Mouse (Mus musculus): Measurements from ENCODE around the gene Lsm12.
A peak's percentile ranks its signal among the peaks of the same experiment; 100 is the strongest.

Lsm12 gene

GRCm38 (mm10) chr11:102216056-102216885 is 31.2 kb upstream of the Lsm12 start:
- DNase-seq (ENCODE audit: low spot score): no peak

- no peak for DNase-seq (ENCODE audit: low spot score)
Observed at GRCm38 (mm10) chr11:102215511-102215910, 30.4 kb upstream of the Lsm12 start.

GRCm38 (mm10) chr11:102214430-102215156 is 29.5 kb upstream of the Lsm12 start:
- no peak for DNase-seq (ENCODE audit: low spot score)

GRCm38 (mm10) chr11:102211936-102212341 is 26.8 kb upstream of the Lsm12 start:
- DNase-seq (ENCODE audit: low spot score): no peak

- DNase-seq (ENCODE audit: low spot score): no peak
Observed at GRCm38 (mm10) chr11:102211011-102211410, 25.9 kb upstream of the Lsm12 start.

DNA sequence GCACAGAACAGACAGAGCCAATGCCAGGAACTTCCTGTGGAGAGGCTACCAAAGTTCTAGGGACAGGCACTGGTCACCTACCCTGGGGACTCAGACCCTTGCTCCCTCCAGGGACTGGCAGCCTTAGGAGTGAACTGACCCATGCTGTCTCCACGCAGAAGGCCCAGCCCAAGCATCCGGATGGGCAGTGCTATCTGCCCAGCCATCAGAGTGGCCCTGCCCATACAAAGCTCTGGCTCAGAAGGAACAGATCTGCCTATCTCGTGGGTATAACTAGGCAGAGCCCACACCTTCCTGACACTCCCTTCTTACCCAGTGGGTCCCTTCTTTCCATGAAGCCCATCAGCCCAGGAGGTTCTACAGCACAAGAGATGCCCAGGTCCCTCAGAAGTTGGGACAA is 25.1 kb upstream of the Lsm12 start:
- no peak for DNase-seq (ENCODE audit: low spot score)

GRCm38 (mm10) chr11:102209742-102210141 is 24.6 kb upstream of the Lsm12 start:
- no peak for DNase-seq (ENCODE audit: low spot score)

GRCm38 (mm10) chr11:102208846-102209245 is 23.8 kb upstream of the Lsm12 start:
- DNase-seq (ENCODE audit: low spot score): no peak

GRCm38 (mm10) chr11:102207825-102208777 is 23.0 kb upstream of the Lsm12 start:
- no peak for DNase-seq (ENCODE audit: low spot score)

DNA sequence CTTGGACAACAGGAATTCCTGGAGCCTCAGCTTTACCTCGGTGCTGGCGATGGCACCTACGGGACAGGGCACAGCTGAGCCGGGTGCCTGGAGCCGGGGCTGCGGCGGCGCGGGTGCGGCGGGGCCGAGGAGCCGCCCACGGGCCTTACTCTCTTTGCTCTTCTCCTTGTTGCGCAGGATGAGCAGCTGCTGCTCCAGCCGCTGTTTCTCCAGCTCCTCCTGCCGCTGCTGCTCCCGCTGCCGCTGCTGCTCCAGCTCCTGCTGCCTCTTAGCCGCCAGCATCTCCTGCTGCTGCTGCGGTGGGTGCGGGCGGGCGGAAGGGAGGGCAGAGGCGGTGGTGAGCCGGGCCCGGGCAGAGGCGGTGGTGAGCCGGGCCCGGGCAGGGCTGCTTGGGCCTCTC is 21.4 kb upstream of the Lsm12 start:
- DNase-seq (ENCODE audit: low spot score): no peak

GRCm38 (mm10) chr11:102201408-102201821 is 16.3 kb upstream of the Lsm12 start:
- DNase-seq (ENCODE audit: low spot score): no peak

GRCm38 (mm10) chr11:102199856-102200255 is 14.8 kb upstream of the Lsm12 start:
- DNase-seq (ENCODE audit: low spot score): no peak

- DNase-seq (ENCODE audit: low spot score): no peak
Observed at GRCm38 (mm10) chr11:102198245-102198644, 13.1 kb upstream of the Lsm12 start.

GRCm38 (mm10) chr11:102196018-102196797 is 11.1 kb upstream of the Lsm12 start:
- DNase-seq (ENCODE audit: low spot score): no peak

DNA sequence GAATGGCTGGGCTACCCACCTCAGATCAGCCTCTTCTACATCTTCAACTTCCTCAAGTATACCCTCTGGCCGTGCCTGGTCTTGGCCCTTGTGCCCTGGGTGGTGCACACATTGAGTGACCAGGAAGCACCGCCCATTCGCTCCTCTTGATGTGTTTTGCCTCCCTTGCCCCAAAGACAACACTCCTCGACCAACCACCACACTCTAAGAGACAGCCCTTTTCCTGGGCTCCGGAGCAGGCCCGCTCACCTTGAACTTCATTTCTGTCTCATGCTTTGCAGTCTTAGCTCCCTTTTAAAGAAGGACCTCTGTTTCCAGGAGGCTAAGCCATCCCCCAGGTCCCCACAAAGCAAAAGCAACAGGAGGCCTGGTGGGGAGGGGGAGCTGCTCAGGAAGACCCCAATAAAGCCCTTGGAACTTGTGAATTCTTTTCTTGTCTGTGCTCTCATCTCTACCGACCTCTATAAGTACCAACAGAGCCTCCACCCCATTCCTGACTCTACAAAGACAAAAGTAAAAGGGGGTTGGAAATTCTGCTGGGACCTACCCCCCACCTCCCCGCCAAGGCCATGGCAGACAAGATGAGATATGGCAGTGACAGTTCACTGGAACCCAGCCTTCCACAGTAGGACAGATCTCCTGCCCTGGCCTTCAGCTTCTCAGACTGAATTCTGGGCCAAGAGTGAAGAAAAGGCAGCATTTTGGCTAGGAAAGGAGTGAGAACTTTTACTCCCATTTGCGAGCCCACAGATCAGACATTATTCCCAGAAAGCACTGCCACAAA is 8.8 kb upstream of the Lsm12 start:
- DNase-seq (ENCODE audit: low spot score): no peak

DNA sequence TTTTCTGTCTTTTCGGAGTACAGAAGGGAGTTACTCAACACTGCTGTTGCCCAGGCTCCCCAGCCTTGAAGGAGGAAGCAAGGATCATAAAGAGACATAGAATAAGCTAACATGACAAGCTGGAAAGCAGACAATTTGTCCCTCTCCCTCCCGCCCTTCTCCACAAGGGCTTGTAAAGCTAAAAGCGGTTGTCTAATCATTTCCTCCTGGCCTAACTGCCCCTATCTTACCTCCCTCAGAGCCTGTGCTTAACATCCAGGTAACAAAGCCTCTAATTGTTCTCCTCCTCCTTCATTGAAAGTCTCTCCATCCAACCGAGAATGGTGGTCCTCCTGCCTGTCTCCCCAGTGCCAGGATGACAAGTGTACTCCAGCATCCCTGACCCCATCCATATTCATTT is 5.8 kb upstream of the Lsm12 start:
- no peak for DNase-seq (ENCODE audit: low spot score)

DNA sequence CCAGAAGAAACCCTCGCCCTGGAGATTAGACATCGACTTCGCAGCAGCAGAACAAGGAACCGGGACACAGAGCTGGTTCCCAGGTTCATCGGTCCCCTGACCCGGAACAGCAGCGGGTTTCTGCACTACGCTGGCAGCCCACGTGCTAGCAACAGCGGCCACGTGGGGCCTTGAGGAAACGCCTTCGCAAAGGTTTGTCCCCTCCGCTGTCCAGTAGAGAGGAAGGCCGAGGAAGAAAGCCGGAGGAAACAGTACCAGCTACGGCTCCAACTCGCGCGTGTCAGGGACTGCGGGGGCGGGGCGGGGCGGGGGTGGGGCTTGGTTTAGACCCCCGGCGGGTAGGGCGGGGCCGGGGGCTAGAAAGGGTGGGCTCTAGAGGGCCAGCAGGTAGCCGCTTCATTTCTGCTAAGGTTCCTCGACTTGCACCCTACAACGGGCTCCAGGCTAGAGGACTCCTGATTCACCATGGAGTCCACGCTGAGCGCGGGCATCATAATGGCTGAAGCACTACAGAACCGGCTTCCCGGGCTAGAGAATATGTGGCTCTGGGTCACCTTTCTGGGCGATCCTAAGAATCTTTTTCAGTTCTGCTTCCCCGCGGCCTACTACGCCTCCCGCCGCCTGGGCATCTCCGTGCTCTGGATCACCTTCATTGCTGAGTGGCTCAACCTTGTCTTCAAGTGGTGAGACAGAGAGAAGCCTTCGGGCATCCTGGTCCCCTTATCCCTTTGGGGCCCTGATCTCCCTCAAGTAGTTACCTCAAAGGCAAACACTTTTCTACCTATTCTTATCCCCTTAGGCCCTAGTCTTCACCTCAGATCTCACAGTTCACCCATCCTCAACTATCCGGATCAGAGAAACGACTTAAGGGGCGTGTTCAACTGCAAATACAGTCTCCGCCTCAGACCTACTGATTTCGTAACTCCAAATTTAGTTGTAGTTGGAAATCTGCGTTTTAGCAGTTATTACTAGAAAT is 4.7 kb upstream of the Lsm12 start, which contains the start of gene G6pc3:
Gene G6pc3, plus strand, starts transcription at position 160 of the 976 bp plus-strand sequence.
- peak; percentile 81 for DNase-seq (ENCODE audit: low spot score)

GRCm38 (mm10) chr11:102188980-102189379 is 3.9 kb upstream of the Lsm12 start:
- no peak for DNase-seq (ENCODE audit: low spot score)

DNA sequence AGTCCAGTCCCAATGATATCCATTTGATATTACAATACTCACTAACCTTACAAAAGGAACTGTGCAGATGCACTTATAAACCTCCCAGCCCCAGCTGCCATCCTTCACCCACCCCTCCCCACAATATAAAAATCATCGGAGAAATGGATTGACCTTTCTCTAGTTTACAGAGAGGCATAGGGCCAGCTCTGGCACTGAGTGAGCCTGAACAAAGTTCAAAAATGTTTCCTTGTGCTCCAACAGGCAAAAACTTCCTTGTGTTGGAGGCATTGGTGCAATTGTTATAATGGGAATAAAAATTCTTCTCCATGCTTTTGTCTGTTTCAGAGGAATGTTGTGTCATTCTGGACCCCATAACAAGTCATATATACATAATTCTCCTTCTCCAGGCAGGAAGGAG is 1.1 kb upstream of the Lsm12 start:
- no peak for DNase-seq (ENCODE audit: low spot score)

All from urinary bladder, postnatal 10 days (tissue).